Mouse (Mus musculus): ENCODE measurements around the gene Phf21a.

GRCm38 (mm10) chr2:92085721-92086120, 7.2 kb upstream of the Phf21a start:
- TF ChIP-seq POLR2A (IDR thresholded peaks at IDR 0.05; ENCODE audit: insufficient read depth, low read length) (no peak), EP300 (IDR thresholded peaks at IDR 0.05; ENCODE audit: insufficient read depth, low read depth, low read length) (no peak), CTCF (IDR thresholded peaks at IDR 0.05; ENCODE audit: low read depth, low read length) (no peak)
